Mouse (Mus musculus) liver, postnatal 0 days (tissue): ENCODE results near the gene Scn11a.

Experiments used
- CTCF ChIP-seq: sonication (generic); IDR thresholded peaks from 2 replicates; pipeline ENCODE4 v1.5.1; 2016; ENCODE audit warnings: antibody characterized with exemption, low read depth
- EP300 ChIP-seq: IDR thresholded peaks from 2 replicates; pipeline ENCODE4 v1.6.1; 2016; ENCODE audit warnings: antibody characterized with exemption, low read depth, mild to moderate bottlenecking

DNA sequence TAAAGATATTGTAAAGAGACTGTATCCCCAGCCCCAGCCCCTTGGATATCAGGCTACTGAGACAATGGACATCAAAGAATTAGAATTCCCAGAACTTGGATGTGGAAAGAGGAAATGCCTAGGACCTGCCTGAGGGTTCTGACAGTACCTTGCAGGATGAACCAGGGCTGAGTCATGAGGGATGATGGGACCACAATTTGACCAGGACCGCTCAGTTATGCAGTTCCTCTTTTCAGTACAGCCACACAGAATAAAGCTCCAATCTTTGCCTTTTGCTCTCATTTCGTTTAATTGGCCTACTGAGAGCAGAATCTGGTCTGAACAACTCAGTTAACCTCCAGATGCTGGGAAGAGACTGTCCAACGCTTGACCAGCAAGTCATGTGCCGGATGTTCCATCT lies 18.3 kb upstream of the Scn11a start:
- TF ChIP-seq CTCF (no peak), EP300 (no peak)
